Mouse (Mus musculus): Measurements from ENCODE around the gene Mdga1.

- TF ChIP-seq CTCF (IDR thresholded peaks at IDR 0.05; ENCODE audit: low read depth, low read length) (no peak), GATA1 (IDR thresholded peaks at IDR 0.05; ENCODE audit: borderline replicate concordance, low read length) (no peak)
These were observed 179.6 kb downstream of the Mdga1 start for GRCm38 (mm10) chr17:29790231-29790740.
